Mouse (Mus musculus): ENCODE measurements around the gene Olfr283.

GRCm38 (mm10) chr15:98389796-98390195 lies 9.1 kb upstream of the Olfr283 start:
- TF ChIP-seq CTCF (IDR thresholded peaks at IDR 0.05; ENCODE audit: low read depth, low read length) (peak; percentile 85), POLR2A (IDR thresholded peaks at IDR 0.05; ENCODE audit: insufficient read depth, low read length) (no peak), EP300 (IDR thresholded peaks at IDR 0.05; ENCODE audit: insufficient read depth, low read depth, low read length) (no peak)

Measured in ES-Bruce4 (cell line).